Comparison of ENCODE assay signal across 7 mouse cellular contexts in the genomic region with DNA sequence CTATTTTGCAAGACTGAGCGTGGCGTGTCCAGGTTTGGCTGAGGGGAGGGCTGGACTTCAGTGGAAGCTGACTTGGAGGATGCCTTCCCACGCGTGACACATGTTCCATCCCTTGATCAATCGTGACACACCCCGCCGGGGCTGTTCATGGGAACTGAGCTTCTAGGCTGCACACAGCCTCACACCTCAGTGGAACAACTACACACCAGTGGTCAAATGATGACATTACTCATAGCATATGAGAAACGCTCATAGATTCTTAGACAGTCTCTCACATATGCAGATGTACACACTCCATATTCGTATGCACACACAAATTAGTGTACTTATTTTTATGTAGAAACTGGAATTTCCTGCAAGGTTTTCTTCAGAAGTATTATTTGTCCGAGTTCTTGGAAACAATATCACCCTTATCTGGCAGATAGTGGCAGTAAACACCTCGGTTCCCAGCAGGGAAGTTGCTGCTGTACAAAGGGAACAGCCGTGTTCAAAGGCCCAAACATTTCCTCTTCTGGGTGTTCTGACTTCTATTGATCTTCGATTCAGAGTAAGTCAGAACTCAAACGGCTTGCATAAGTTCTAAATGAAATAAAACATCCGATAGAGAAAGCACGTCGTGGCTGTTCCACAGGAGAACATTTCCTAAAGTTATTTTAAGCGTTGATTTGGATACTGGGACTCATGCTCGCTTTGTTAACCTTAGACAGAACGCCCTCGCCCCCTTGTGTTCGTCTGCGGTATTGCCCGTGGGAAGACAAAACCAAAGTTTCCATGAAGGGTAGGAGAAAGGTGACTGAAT.
DNase-seq lines count a peak whose midpoint lies in the region; ATAC-seq lines count a peak whose summit lies in the region.

No protein-coding gene starts in this region.

- H3K4me1 ChIP-seq in intestine, embryonic 14.5 days (replicated peaks; ENCODE audit: control insufficient read depth, insufficient read depth, low read length), result 0 out of 2 replicates have a peak, but pooled peaks cover 7% of the 10 kb centered on the region
- no peaks in the 10 kb centered on the region for H3K4me1 ChIP-seq in midbrain, embryonic 13.5 days (replicated peaks)

- no peaks in the 10 kb centered on the region for H3K9me3 ChIP-seq in intestine, embryonic 14.5 days (ENCODE audit: control insufficient read depth, low read length)
- H3K9me3 ChIP-seq in midbrain, embryonic 13.5 days, result no peaks in the 10 kb centered on the region

- no peak overlapping the region for H3K9ac ChIP-seq in intestine, embryonic 14.5 days (ENCODE audit: low read length)
- H3K9ac ChIP-seq in midbrain, embryonic 13.5 days (replicated peaks), result no peak overlapping the region

- no peak; the same call in 1 of the 2 replicates for ATAC-seq in intestine, embryonic 14.5 days (replicated peaks; ENCODE audit: low FRiP score, low TSS enrichment, low read depth)
- peak; percentile 48 for ATAC-seq in midbrain, embryonic 13.5 days

- 0 out of 2 replicates have a peak overlapping the region, but pooled peaks have one; percentile 6 for H3K4me2 ChIP-seq in intestine, embryonic 14.5 days (ENCODE audit: low read length)
- 0 out of 2 replicates have a peak overlapping the region, but pooled peaks have one; percentile 24 for H3K4me2 ChIP-seq in midbrain, embryonic 13.5 days (replicated peaks)

- H3K4me3 ChIP-seq in intestine, embryonic 14.5 days (ENCODE audit: low read depth, low read length), result no peak overlapping the region
- H3K4me3 ChIP-seq in midbrain, embryonic 13.5 days (replicated peaks), result no peak overlapping the region

- intact Hi-C loops in left cerebral cortex, postnatal 14 days (cut with DNase I), result loop anchor here (2.0 to 5.0 kb wide), 2 partner anchors 298 to 504 kb away; no protein-coding TSS in a partner anchor

- H3K36me3 ChIP-seq in intestine, embryonic 14.5 days (ENCODE audit: control insufficient read depth, insufficient read depth, low read length), result no peaks in the 10 kb centered on the region
- no peaks in the 10 kb centered on the region for H3K36me3 ChIP-seq in midbrain, embryonic 13.5 days

- H3K27me3 ChIP-seq in intestine, embryonic 14.5 days (replicated peaks; ENCODE audit: control insufficient read depth, insufficient read depth, low read length), result no peaks in the 10 kb centered on the region
- H3K27me3 ChIP-seq in midbrain, embryonic 13.5 days, result no peaks in the 10 kb centered on the region

- H3K27ac ChIP-seq in intestine, embryonic 14.5 days (ENCODE audit: low read depth), result peak overlapping the region; percentile 40; the same call in 1 of the 2 replicates
- H3K27ac ChIP-seq in midbrain, embryonic 13.5 days, result no peak overlapping the region

- DNase-seq in adrenal gland, adult 8-10 months, result peak; percentile 35
- DNase-seq in embryo, embryonic 11 days, result peak; percentile 84
- peak; percentile 79 to 80 for DNase-seq in gastrocnemius, postnatal 4 days (ENCODE audit: low spot score in 2 of 2)
- DNase-seq in intestine, embryonic 14.5 days (ENCODE audit: low spot score), result peak; percentile 98
- DNase-seq in left cerebral cortex, postnatal 14 days (ENCODE audit: low spot score in 2 of 2), result peak; percentile 84 to 89
- peak; percentile 23 for DNase-seq in spleen, adult 12 weeks (ENCODE audit: low spot score)

- WGBS in intestine, embryonic 14.5 days, result 37% methylated on average over 24 of the region's 24 CpGs
- 39% methylated on average over 24 of the region's 24 CpGs for WGBS in midbrain, embryonic 13.5 days

Comparison
In these comparisons a context has a peak if more than half of its experiments do, and no peak if none do; other contexts are left out.
1. DNase-seq: peak in every context shown above with its lines; median percentile 98 in intestine, embryonic 14.5 days; 86 in left cerebral cortex, postnatal 14 days; 84 in embryo, embryonic 11 days; 80 in gastrocnemius, postnatal 4 days; 35 in adrenal gland, adult 8-10 months; 23 in spleen, adult 12 weeks.